Mouse (Mus musculus) MEL (cell line): ENCODE data around the gene Ubr7. TPM values are rescaled to one million over a fixed set of nuclear protein-coding genes. Genes with fewer than 3 reads are reported as not detected.

Experiments
- DNase-seq: peaks from one replicate; pipeline ENCODE4 v3.0.0; 2011; ENCODE audit warnings: low read depth, low spot score
- H3K27ac ChIP-seq: 2 replicates; pipeline ENCODE4 v1.5.1; 2012; ENCODE audit warnings: low read depth, mild to moderate bottlenecking, control low read depth, low read length, moderate library complexity; ENCODE audit not compliant: control insufficient read depth
- H3K27me3 ChIP-seq, 2 experiments: fragments of 150-350 bp in 1 of 2; sonication (generic) in 1 of 2; 2 replicates each; pipeline ENCODE4 v1.6.1; 2012; ENCODE audit warnings: low read length in 2 of 2, mild to moderate bottlenecking in 2 of 2, improper control_type of control experiment in 1 of 2, moderate library complexity in 1 of 2; ENCODE audit not compliant: insufficient read depth in 2 of 2, control insufficient read depth in 1 of 2
- H3K36me3 ChIP-seq, 2 experiments: 2 replicates each; pipeline ENCODE4 v1.6.1; 2012 to 2014; ENCODE audit warnings: low read length in 2 of 2, improper control_type of control experiment in 1 of 2, inconsistent platforms in 1 of 2, mild to moderate bottlenecking in 1 of 2; ENCODE audit not compliant: insufficient read depth in 2 of 2, control insufficient read depth in 1 of 2
- H3K4me1 ChIP-seq, 2 experiments: fragments of 150-350 bp in 1 of 2; sonication (generic) in 1 of 2; 2 replicates each; pipeline ENCODE4 v1.6.1; 2012; ENCODE audit warnings: low read length in 2 of 2, improper control_type of control experiment in 1 of 2, mild to moderate bottlenecking in 1 of 2; ENCODE audit not compliant: insufficient read depth in 2 of 2, control insufficient read depth in 1 of 2
- H3K4me3 ChIP-seq, 2 experiments: fragments of 150-350 bp in 1 of 2; sonication (generic) in 1 of 2; 2 replicates each; pipeline ENCODE4 v1.5.1; 2012; ENCODE audit warnings: low read depth in 2 of 2, low read length in 2 of 2, mild to moderate bottlenecking in 2 of 2, moderate library complexity in 2 of 2, control low read depth in 1 of 2, improper control_type of control experiment in 1 of 2; ENCODE audit not compliant: control insufficient read depth in 1 of 2, insufficient read depth in 1 of 2
- H3K79me2 ChIP-seq: 2 replicates; pipeline ENCODE4 v1.6.1; 2012; ENCODE audit warnings: mild to moderate bottlenecking, low read length, moderate library complexity; ENCODE audit not compliant: control insufficient read depth, poor library complexity, insufficient read depth
- H3K9ac ChIP-seq: 2 replicates; pipeline ENCODE4 v1.6.1; 2012; ENCODE audit warnings: low read depth, mild to moderate bottlenecking, control low read depth, low read length, moderate library complexity; ENCODE audit not compliant: control insufficient read depth, poor library complexity, severe bottlenecking
- H3K9me3 ChIP-seq: fragments of 150-350 bp; sonication (generic); replicated peaks from 2 replicates; pipeline ENCODE4 v1.6.1; 2012; ENCODE audit warnings: mild to moderate bottlenecking, low read length, improper control_type of control experiment, moderate library complexity; ENCODE audit not compliant: insufficient read depth
- BHLHE40 ChIP-seq: IDR thresholded peaks from 2 replicates; pipeline ENCODE4 v1.6.1; 2012; ENCODE audit warnings: low read depth, mild to moderate bottlenecking, inconsistent platforms, low read length, improper control_type of control experiment, borderline replicate concordance
- CHD1 ChIP-seq: IDR thresholded peaks from 2 replicates; pipeline ENCODE4 v1.6.1; 2012; ENCODE audit warnings: low read depth, mild to moderate bottlenecking, inconsistent platforms, low read length, improper control_type of control experiment
- CTCF ChIP-seq, 3 experiments: IDR thresholded peaks in 2 of 3; conservative IDR thresholded peaks in 1 of 3; 2 replicates each; pipeline ENCODE4 v1.5.1; 2011 to 2012; ENCODE audit warnings: low read length in 3 of 3, low read depth in 2 of 3, mild to moderate bottlenecking in 2 of 3, improper control_type of control experiment in 1 of 3, inconsistent platforms in 1 of 3, mixed read lengths in 1 of 3, moderate library complexity in 1 of 3; ENCODE audit not compliant: control insufficient read depth in 1 of 3, insufficient read depth in 1 of 3, poor library complexity in 1 of 3, severe bottlenecking in 1 of 3
- E2F4 ChIP-seq: IDR thresholded peaks from 2 replicates; pipeline ENCODE4 v1.6.1; 2011; ENCODE audit warnings: low read depth, low read length, improper control_type of control experiment, borderline replicate concordance
- ELF1 ChIP-seq: IDR thresholded peaks from 2 replicates; pipeline ENCODE4 v1.6.1; 2014; ENCODE audit warnings: low read depth, mild to moderate bottlenecking, inconsistent platforms, low read length, improper control_type of control experiment, moderate library complexity
- EP300 ChIP-seq, 2 experiments: IDR thresholded peaks; 2 replicates each; pipeline ENCODE4 v1.6.1; 2011; ENCODE audit warnings: improper control_type of control experiment in 2 of 2, low read length in 2 of 2, low read depth in 1 of 2, mild to moderate bottlenecking in 1 of 2
- ETS1 ChIP-seq: IDR thresholded peaks from 2 replicates; pipeline ENCODE4 v1.6.1; 2012; ENCODE audit warnings: low read depth, mild to moderate bottlenecking, inconsistent platforms, low read length, improper control_type of control experiment, moderate library complexity
- GABPA ChIP-seq: IDR thresholded peaks from 2 replicates; pipeline ENCODE4 v1.6.1; 2012; ENCODE audit warnings: low read depth, mild to moderate bottlenecking, inconsistent platforms, low read length, improper control_type of control experiment, moderate library complexity
- MAFK ChIP-seq: IDR thresholded peaks from 2 replicates; pipeline ENCODE4 v1.6.1; 2011; ENCODE audit warnings: low read depth, mild to moderate bottlenecking, low read length, improper control_type of control experiment, borderline replicate concordance
- MAX ChIP-seq: IDR thresholded peaks from 2 replicates; pipeline ENCODE4 v1.6.1; 2011; ENCODE audit warnings: low read length, improper control_type of control experiment
- MAZ ChIP-seq: IDR thresholded peaks from 2 replicates; pipeline ENCODE4 v1.6.1; 2012; ENCODE audit warnings: low read depth, mild to moderate bottlenecking, inconsistent platforms, low read length, improper control_type of control experiment
- MYB ChIP-seq: IDR thresholded peaks from 2 replicates; pipeline ENCODE4 v1.6.1; 2011; ENCODE audit warnings: mild to moderate bottlenecking, low read depth, low read length, improper control_type of control experiment
- MYC ChIP-seq: IDR thresholded peaks from 2 replicates; pipeline ENCODE4 v1.6.1; 2011; ENCODE audit warnings: low read depth, mild to moderate bottlenecking, low read length, improper control_type of control experiment, moderate library complexity
- NELFE ChIP-seq: IDR thresholded peaks from 2 replicates; pipeline ENCODE4 v1.6.1; 2011; ENCODE audit warnings: low read depth, low read length, improper control_type of control experiment
- RAD21 ChIP-seq: IDR thresholded peaks from 2 replicates; pipeline ENCODE4 v1.6.1; 2011; ENCODE audit warnings: mild to moderate bottlenecking, low read depth, low read length, improper control_type of control experiment
- SIN3A ChIP-seq: IDR thresholded peaks from 2 replicates; pipeline ENCODE4 v1.6.1; 2012; ENCODE audit warnings: low read length, improper control_type of control experiment, inconsistent platforms
- TAL1 ChIP-seq: IDR thresholded peaks from 2 replicates; pipeline ENCODE4 v1.6.1; 2012; ENCODE audit warnings: mild to moderate bottlenecking, inconsistent platforms, low read length, moderate library complexity, mixed read lengths
- TCF12 ChIP-seq: IDR thresholded peaks from 2 replicates; pipeline ENCODE4 v1.6.1; 2014; ENCODE audit warnings: low read depth, mild to moderate bottlenecking, inconsistent platforms, low read length, improper control_type of control experiment, moderate library complexity
- ZNF384 ChIP-seq: IDR thresholded peaks from 2 replicates; pipeline ENCODE4 v1.6.1; 2012; ENCODE audit warnings: low read depth, mild to moderate bottlenecking, inconsistent platforms, low read length, improper control_type of control experiment
- polyA plus RNA-seq, 2 experiments: library from polyadenylated mRNA; stranded (reverse) in 1 of 2; unstranded in 1 of 2; fragments of >175 nt in 1 of 2; fragments of >200 nt in 1 of 2; gene quantifications; 2 replicates each; pipeline versions ENCODE4 v1.2.1 to v1.2.4; 2012; ENCODE audit warnings: low replicate concordance in 2 of 2, low read depth in 1 of 2; ENCODE audit not compliant: insufficient read length in 2 of 2, insufficient read depth in 1 of 2, missing spikeins in 1 of 2
- total RNA-seq: library from RNA; depleted of rRNA; stranded (reverse); fragments of 300-350 nt; gene quantifications from 2 replicates; pipeline ENCODE4 v1.2.3, GENCODE M21; 2012

Gene Ubr7
- total and polyA plus RNA-seq, 3 experiments, result 62.3 to 68.1 TPM; not detected in 1

DNA sequence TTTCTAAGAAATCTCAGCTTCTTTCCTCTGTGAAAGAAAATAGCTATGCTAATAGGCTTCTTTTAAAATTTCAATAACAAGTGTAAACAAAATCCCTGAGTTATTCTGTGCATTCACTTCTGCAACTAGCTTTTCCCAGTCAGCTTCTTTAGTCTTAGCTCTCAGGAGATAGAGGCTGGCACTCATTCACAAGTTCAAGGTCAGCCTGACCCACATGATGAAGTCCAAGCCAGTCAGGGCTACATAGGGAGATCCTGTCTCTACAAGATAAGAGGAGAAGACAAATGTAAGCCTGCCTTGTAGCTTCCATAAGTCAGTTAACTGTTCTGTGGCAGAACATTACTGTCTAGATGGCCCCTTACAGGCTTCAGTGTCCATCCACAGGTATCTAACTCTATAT, 5.9 kb downstream of the Ubr7 start:
- H3K79me2 ChIP-seq, result peaks cover 14% of the 10 kb centered on the region
- H3K9me3 ChIP-seq, result no peaks in the 10 kb centered on the region
- H3K27me3 ChIP-seq, result no peaks in the 10 kb centered on the region
- H3K27ac ChIP-seq, result no peak overlapping the region
- H3K36me3 ChIP-seq, result peaks cover 9 to 21% of the 10 kb centered on the region in 2 experiments
- H3K4me3 ChIP-seq, result no peak overlapping the region
- no peak overlapping the region for H3K9ac ChIP-seq
- no peak for DNase-seq
- peaks cover 0 to 4% of the 10 kb centered on the region in 2 experiments; a peak in 2 of 4 replicates for H3K4me1 ChIP-seq
- TF ChIP-seq RAD21 (no peak), MYC (no peak), EP300 (IDR thresholded peaks at IDR 0.05; ENCODE audit: low read depth in 1 of 2, low read length in 2 of 2) (no peak), CHD1 (no peak), MYB (no peak)

- no peak for DNase-seq
- Histone ChIP-seq H3K27me3 (no peaks in the 10 kb centered on the region), H3K79me2 (no peaks in the 10 kb centered on the region), H3K27ac (no peak overlapping the region), H3K36me3 (peaks cover 0 to 39% of the 10 kb centered on the region in 2 experiments; a peak in 2 of 4 replicates), H3K9ac (no peak overlapping the region), H3K9me3 (no peaks in the 10 kb centered on the region), H3K4me1 (no peaks in the 10 kb centered on the region), H3K4me3 (no peak overlapping the region)
- TF ChIP-seq MAZ, result no peak
- TF ChIP-seq RAD21, result peak; percentile 6; the same call in 1 of the 2 replicates
- TF ChIP-seq TAL1, result no peak
- TF ChIP-seq TCF12, result no peak
- peak in 2 of 3 experiments; percentile 11 to 39; a peak in 2 of 6 replicates for TF ChIP-seq CTCF (IDR thresholded peaks at IDR 0.05 in 2 of 3, conservative IDR thresholded peaks at IDR 0.05 in 1 of 3; ENCODE audit: control insufficient read depth in 1 of 3, insufficient read depth in 1 of 3, low read depth in 2 of 3, low read length in 3 of 3, poor library complexity in 1 of 3, severe bottlenecking in 1 of 3)
- TF ChIP-seq MAX, result no peak
- no peak for TF ChIP-seq MAFK
- TF ChIP-seq ZNF384, result no peak
- no peak for TF ChIP-seq NELFE
These were observed 11.2 kb downstream of the Ubr7 start for GRCm38 (mm10) chr12:102769000-102769399.

DNA sequence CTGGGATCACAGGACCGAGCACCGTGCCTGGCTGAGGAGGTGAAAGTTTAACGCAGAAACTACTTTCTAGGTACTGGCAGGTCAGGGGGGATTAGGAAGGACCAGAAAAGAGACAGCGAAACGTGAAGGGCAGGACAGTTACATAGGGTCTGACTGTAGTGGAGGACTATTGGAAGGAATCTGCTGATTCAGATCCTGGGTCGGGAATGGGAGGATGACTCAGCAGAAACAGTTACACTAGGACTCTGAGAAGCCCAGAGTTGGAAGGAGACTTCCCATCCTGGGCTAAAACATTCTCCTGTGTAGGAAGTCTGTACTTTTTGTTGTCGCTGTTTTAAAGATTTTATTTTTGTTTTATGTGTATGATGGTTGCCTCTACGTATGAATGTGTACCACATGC, 13.8 kb downstream of the Ubr7 start:
- Histone ChIP-seq H3K9me3 (no peaks in the 10 kb centered on the region), H3K27me3 (no peaks in the 10 kb centered on the region), H3K27ac (no peak overlapping the region), H3K9ac (no peak overlapping the region), H3K79me2 (no peaks in the 10 kb centered on the region), H3K36me3 (peaks cover 0 to 36% of the 10 kb centered on the region in 2 experiments; a peak in 2 of 4 replicates), H3K4me1 (no peaks in the 10 kb centered on the region), H3K4me3 (no peak overlapping the region)
- TF ChIP-seq ELF1 (no peak), BHLHE40 (no peak), MAFK (no peak), E2F4 (no peak), TAL1 (no peak), MAZ (no peak), GABPA (no peak), NELFE (no peak), ETS1 (no peak), CTCF (IDR thresholded peaks at IDR 0.05 in 2 of 3, conservative IDR thresholded peaks at IDR 0.05 in 1 of 3; ENCODE audit: control insufficient read depth in 1 of 3, insufficient read depth in 1 of 3, low read depth in 2 of 3, low read length in 3 of 3, poor library complexity in 1 of 3, severe bottlenecking in 1 of 3) (no peak), SIN3A (no peak)
- DNase-seq, result no peak
